Mouse (Mus musculus) neural tube, embryonic 11.5 days (tissue): Measurements from ENCODE around the gene Pdgfa. TPM values are rescaled to one million over a fixed set of nuclear protein-coding genes. Genes with fewer than 3 reads are reported as not detected.

Source experiments
- ATAC-seq: fragments of 200-750 bp; cut with Nextera tagmentation; 2 replicates; pipeline ENCODE4 v1.8.0; 2017; ENCODE audit warnings: moderate number of reproducible peaks, mild to moderate bottlenecking, moderate TSS enrichment, moderate library complexity; ENCODE audit not compliant: insufficient read depth, low FRiP score, low TSS enrichment
- DNase-seq: peaks from one replicate; pipeline ENCODE4 v3.0.0-alpha.2; 2015; ENCODE audit warnings: low spot score
- H3K27ac ChIP-seq: fragments of 300-500 bp; sonication (generic); 2 replicates; pipeline ENCODE4 v1.5.1; 2014; ENCODE audit warnings: low read depth, mild to moderate bottlenecking, low read length
- H3K27me3 ChIP-seq: fragments of 300-500 bp; sonication (generic); 2 replicates; pipeline ENCODE4 v1.6.1; 2014; ENCODE audit warnings: mild to moderate bottlenecking, low read length, mixed read lengths; ENCODE audit not compliant: control insufficient read depth, insufficient read depth
- H3K36me3 ChIP-seq: fragments of 300-500 bp; sonication (generic); 2 replicates; pipeline ENCODE4 v1.6.1; 2014; ENCODE audit warnings: mild to moderate bottlenecking, low read length, moderate library complexity, mixed read lengths; ENCODE audit not compliant: control insufficient read depth, insufficient read depth
- H3K4me1 ChIP-seq: fragments of 300-500 bp; sonication (generic); 2 replicates; pipeline ENCODE4 v1.6.1; 2014; ENCODE audit warnings: low read length, mixed read lengths; ENCODE audit not compliant: control insufficient read depth, insufficient read depth
- H3K4me2 ChIP-seq: fragments of 300-500 bp; sonication (generic); 2 replicates; pipeline ENCODE4 v1.6.1; 2014; ENCODE audit warnings: low read depth, mild to moderate bottlenecking, moderate library complexity
- H3K4me3 ChIP-seq: fragments of 300-500 bp; sonication (generic); 2 replicates; pipeline ENCODE4 v1.5.1; 2014; ENCODE audit warnings: low read depth, low read length
- H3K9ac ChIP-seq: fragments of 300-500 bp; sonication (generic); 2 replicates; pipeline ENCODE4 v1.6.1; 2014; ENCODE audit warnings: mild to moderate bottlenecking, low read length
- H3K9me3 ChIP-seq: fragments of 300-500 bp; sonication (generic); 2 replicates; pipeline ENCODE4 v1.6.1; 2016; ENCODE audit warnings: low read length; ENCODE audit not compliant: control insufficient read depth
- WGBS: fragments of 180-500 bp; shearing (Covaris S2); extraction: QIAGEN DNeasy Blood & Tissue Kit; methylation state at CpG from one replicate; pipeline ENCODE4 v1.1.7; 2014; 5-methylcytosine and 5-hydroxymethylcytosine counted together
- polyA plus RNA-seq: library from polyadenylated mRNA; unstranded; fragments of >200 nt; fragmentation: Nextera tagmentation; extraction: Ambion mirVana; gene quantifications from 2 replicates; pipeline ENCODE4 v1.2.1, GENCODE M21; 2014

The Pdgfa gene
- polyA plus RNA-seq, 1 experiment from 2014 or later: 16.1 TPM

DNA sequence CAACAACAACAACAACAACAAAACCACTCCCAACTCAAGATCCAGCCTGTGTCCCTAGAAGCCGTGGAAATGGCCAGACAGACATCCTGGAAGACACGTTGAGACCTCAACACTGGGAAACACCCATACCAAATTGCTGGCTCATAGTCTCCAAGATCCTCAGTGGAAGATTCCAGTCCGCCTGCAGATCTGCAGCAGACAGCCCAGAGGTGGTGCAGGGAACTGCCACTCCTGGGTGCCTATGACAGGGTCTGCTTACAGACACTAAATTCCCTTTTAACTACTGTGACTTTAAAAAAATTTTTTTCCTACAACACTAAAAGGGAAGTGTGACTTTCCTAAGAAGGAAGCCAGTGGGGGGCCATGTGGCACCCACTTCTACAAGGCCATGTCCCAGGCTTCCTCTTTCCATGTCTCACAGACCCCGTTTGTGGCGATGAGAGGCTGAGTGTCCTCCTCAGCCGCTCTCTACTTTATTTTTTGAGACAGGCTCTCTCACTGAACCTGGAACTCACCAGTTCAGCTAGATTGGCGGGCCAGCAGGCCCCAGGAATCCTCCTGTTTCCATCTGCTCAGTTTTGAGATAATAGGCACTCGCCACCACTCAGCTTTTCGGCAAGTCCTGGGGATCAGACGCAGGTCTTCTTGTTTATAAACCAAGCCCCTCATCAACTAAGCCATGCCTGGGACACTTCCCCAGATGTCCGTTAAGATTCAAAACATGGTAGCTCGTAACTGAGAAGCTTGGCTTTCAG lies 27.4 kb upstream of the Pdgfa start:
- Histone ChIP-seq H3K27ac (no peak overlapping the region), H3K4me2 (no peak overlapping the region), H3K4me1 (peaks cover 8% of the 10 kb centered on the region; the same call in 1 of the 2 replicates), H3K4me3 (no peak overlapping the region), H3K27me3 (no peaks in the 10 kb centered on the region), H3K9ac (no peak overlapping the region), H3K36me3 (no peaks in the 10 kb centered on the region), H3K9me3 (no peaks in the 10 kb centered on the region)
- DNase-seq (no peak), ATAC-seq (no peak)
- WGBS: 69% methylated on average over 12 of the region's 12 CpGs

DNA sequence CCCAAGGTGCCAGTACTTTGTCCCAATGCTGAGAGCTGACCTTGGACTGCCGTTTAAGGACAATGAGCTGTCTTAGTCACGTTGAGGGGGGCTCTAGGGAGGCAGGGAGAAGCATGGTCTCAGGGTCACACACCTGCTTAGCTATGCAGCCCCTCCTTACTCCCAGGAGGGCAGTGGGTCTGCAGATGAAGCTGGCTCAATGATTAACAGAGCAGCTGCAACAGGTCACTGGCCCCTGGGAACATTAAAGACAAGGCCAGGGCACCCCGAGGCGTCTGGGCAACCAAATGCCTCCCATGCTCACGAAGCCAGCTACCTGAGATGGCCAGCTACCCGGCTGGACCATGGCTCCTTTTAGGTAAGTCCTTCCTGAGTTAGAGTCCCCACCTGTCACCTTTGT lies 23.4 kb upstream of the Pdgfa start:
- WGBS: 72% methylated on average over 6 of the region's 6 CpGs
- Histone ChIP-seq H3K27ac (no peak overlapping the region), H3K4me3 (no peak overlapping the region), H3K9ac (no peak overlapping the region), H3K27me3 (no peaks in the 10 kb centered on the region), H3K9me3 (no peaks in the 10 kb centered on the region), H3K4me2 (no peak overlapping the region), H3K4me1 (no peaks in the 10 kb centered on the region), H3K36me3 (no peaks in the 10 kb centered on the region)
- ATAC-seq (no peak), DNase-seq (no peak)

DNA sequence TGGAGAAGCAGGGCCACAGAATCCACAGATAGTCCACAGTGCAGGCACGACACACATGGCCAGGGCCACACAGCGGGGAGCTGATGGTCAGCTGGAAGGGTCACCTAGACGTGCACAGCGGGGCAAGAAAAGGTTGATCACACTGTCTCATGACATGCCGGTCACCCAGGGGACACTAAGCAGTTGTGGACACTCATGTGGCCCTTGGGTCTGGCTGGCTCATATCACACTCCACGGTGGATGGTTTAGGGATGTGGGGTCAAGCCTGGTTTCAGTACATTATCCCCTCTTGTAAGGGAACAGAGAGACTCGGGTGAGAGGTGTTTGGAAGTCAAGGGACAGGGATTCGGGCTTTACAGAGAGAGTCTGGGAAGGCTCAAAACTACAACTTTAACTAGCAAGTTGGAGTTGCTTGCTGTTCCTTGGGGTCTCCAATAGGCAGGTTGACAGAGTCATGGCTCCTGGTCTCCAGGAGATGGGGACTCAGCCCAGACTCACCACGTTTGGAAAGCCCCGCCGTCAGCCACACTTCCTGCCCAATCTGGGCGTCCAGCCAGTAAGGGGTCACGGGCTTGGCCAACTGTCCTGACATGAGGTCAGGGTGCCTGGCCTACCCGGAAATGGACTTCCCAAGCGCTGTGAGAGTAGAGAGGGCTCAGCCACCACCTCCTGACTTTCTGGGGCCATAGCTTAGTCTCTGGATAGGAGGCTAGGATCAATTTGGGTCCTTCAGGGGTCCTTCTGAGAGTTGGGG lies 20.4 kb upstream of the Pdgfa start:
- H3K9me3 ChIP-seq: no peaks in the 10 kb centered on the region
- H3K9ac ChIP-seq: no peak overlapping the region
- ATAC-seq (no peak), DNase-seq (no peak)
- no peak overlapping the region for H3K27ac ChIP-seq
- H3K36me3 ChIP-seq: no peaks in the 10 kb centered on the region
- WGBS: 87% methylated on average over 15 of the region's 15 CpGs
- no peak overlapping the region for H3K4me3 ChIP-seq
- no peaks in the 10 kb centered on the region for H3K4me1 ChIP-seq
- no peak overlapping the region for H3K4me2 ChIP-seq
- no peaks in the 10 kb centered on the region for H3K27me3 ChIP-seq

DNA sequence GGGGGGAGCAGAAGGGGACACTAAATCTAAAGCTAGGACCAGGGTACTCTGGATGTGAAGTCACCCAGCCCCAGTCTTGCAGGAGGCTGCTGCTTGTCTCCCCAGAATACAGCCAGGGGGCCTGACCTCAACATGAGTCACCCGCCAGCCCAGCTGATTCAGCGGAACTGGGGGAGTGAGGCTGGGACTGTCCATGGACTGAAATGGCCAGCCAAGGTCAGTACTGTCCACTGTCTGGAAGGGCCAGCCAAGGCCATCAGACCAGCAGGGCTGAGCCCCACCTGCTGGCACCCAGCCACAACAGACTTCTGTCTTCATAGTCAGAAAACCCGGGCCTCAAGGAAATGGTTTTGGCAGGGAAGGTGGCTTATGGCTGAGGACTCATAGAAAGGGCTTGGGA lies 17.9 kb upstream of the Pdgfa start:
- Histone ChIP-seq H3K4me3 (no peak overlapping the region), H3K9me3 (no peaks in the 10 kb centered on the region), H3K9ac (no peak overlapping the region), H3K4me2 (no peak overlapping the region), H3K27ac (no peak overlapping the region), H3K36me3 (no peaks in the 10 kb centered on the region), H3K4me1 (no peaks in the 10 kb centered on the region), H3K27me3 (no peaks in the 10 kb centered on the region)
- 77% methylated on average over 3 of the region's 3 CpGs for WGBS
- no peak for DNase-seq
- no peak for ATAC-seq

DNA sequence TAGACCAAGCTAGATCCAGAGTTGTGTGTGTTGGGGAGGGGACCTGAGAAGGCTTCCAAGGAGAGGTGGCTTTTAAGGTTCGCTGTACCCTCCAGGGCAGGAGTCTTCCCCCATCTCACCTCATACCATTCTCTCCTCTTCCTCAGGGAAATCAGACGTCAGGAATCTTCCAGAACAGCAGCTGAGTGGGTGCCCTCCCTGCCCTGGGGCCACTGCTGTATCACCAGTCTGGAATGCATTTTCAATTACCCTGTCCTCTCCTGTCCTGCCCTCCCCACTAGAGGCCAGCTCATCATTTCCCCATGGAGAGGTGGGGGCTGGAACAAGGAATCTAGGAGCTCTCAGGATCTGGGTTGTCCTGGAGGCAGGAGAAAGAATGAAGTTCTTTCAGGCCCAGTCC lies 13.5 kb upstream of the Pdgfa start:
- WGBS: 74% methylated on average over 2 of the region's 2 CpGs
- Histone ChIP-seq H3K27ac (no peak overlapping the region), H3K4me3 (no peak overlapping the region), H3K9ac (no peak overlapping the region), H3K27me3 (no peaks in the 10 kb centered on the region), H3K36me3 (no peaks in the 10 kb centered on the region), H3K4me1 (no peaks in the 10 kb centered on the region), H3K4me2 (no peak overlapping the region), H3K9me3 (no peaks in the 10 kb centered on the region)
- ATAC-seq (no peak), DNase-seq (no peak)

DNA sequence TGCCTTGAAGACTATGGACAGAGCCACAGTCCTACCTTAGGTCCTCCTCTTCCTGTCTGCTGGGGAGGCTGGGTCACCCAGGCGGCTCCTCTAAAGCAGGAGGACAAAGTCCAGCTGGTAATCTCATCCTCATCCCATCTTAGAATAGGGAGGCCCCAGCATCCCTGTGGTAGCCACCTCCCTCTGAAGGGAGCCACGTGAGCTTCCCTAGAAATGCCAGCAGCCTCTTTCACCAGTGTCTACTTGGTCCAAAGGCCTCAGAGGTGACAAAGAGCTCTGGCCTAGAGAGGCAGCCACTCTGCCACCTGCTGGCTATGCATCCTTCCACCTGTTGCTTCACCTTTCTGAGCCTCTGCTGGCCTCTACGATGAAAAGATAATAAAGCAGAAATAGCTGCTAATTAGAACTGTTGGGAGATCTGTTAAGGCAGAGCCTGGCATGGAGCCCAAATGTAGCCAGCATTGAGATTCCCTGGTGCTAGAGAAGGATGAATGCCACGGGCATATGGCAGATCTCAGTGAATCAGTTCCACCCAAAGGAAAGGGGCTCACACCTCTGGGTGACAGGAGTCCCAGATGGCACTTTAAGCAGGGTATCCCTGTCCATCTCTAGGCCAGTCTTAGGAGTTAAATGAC lies 10.1 kb upstream of the Pdgfa start:
- no peak for ATAC-seq
- Histone ChIP-seq H3K27me3 (no peaks in the 10 kb centered on the region), H3K27ac (no peak overlapping the region), H3K4me1 (no peaks in the 10 kb centered on the region), H3K9me3 (no peaks in the 10 kb centered on the region), H3K9ac (no peak overlapping the region), H3K4me2 (no peak overlapping the region), H3K36me3 (no peaks in the 10 kb centered on the region), H3K4me3 (no peak overlapping the region)
- 55% methylated on average over 4 of the region's 4 CpGs for WGBS
- DNase-seq: no peak

DNA sequence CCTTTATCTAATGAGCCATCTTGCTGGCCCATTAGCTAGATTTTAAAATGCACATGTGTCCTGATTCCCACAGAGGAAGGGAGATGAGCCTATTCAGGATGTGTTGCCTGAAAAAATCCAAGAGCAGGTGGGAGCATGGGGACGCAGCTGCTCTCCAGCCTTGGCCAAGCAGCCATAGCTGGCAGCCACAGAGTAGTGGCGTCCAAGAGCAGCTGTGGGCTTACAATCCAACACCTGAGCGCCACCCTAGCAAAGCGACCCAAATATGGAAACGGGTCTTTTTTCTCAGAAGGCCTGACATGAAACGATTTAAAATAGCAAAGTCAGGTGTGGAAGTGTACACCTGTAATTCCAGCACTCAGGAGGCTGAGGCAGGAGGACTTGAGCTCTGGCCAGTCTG lies 7.4 kb upstream of the Pdgfa start:
- Histone ChIP-seq H3K9me3 (no peaks in the 10 kb centered on the region), H3K4me2 (no peak overlapping the region), H3K9ac (no peak overlapping the region), H3K4me1 (no peaks in the 10 kb centered on the region), H3K36me3 (no peaks in the 10 kb centered on the region), H3K27ac (no peak overlapping the region), H3K27me3 (peaks cover under 1% of the 10 kb centered on the region), H3K4me3 (no peak overlapping the region)
- DNase-seq (no peak), ATAC-seq (no peak)
- WGBS: 87% methylated on average over 6 of the region's 6 CpGs

DNA sequence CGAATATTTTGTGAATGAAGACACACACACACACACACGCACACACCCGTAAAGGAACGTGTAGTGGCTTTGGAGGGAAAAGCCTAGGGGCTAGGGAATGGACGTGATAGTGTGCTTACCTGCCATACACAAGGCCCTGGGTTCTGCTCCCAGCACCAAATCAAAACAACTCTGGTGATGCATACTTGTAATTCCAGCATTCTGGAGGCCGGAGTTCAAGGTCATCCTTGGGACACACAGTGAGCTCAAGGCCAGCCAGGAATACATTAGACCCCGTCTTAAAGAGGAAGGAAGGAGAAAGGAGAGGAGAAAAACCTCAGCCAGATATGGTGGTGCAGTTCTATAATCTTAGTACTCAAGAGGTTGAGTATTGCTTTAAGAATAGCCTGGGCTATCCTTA lies 2.5 kb upstream of the Pdgfa start:
- WGBS: 67% methylated on average over 7 of the region's 7 CpGs
- ATAC-seq (no peak), DNase-seq (no peak)
- Histone ChIP-seq H3K36me3 (no peaks in the 10 kb centered on the region), H3K27ac (no peak overlapping the region), H3K4me3 (no peak overlapping the region), H3K27me3 (peaks cover 43% of the 10 kb centered on the region), H3K4me2 (no peak overlapping the region), H3K4me1 (peaks cover 24% of the 10 kb centered on the region), H3K9ac (no peak overlapping the region), H3K9me3 (no peaks in the 10 kb centered on the region)
